Mouse (Mus musculus) cortical plate, adult 2 months (tissue): ENCODE results near the gene Adamts9. TPM values are rescaled to one million over a fixed set of nuclear protein-coding genes. Genes with fewer than 3 reads are reported as not detected.

Source experiments
- H3K27ac ChIP-seq: fragments of 200-500 bp; 2 replicates; pipeline ENCODE4 v1.5.1; 2012; ENCODE audit warnings: low read length, control low read depth, inconsistent platforms; ENCODE audit not compliant: insufficient read depth
- H3K4me1 ChIP-seq: fragments of 200-500 bp; 2 replicates; pipeline ENCODE4 v1.6.1; 2011; ENCODE audit warnings: low read length; ENCODE audit not compliant: control insufficient read depth, insufficient read depth
- H3K4me3 ChIP-seq: fragments of 200-500 bp; 2 replicates; pipeline ENCODE4 v1.5.1; 2011; ENCODE audit warnings: mild to moderate bottlenecking, low read length, control low read depth; ENCODE audit not compliant: insufficient read depth
- CTCF ChIP-seq: fragments of 200-500 bp; IDR thresholded peaks from 2 replicates; pipeline ENCODE4 v1.5.1; 2011; ENCODE audit warnings: mild to moderate bottlenecking, control low read depth, low read length; ENCODE audit not compliant: insufficient read depth; ENCODE audit errors: extremely low read depth
- POLR2A ChIP-seq: fragments of 200-500 bp; IDR thresholded peaks from 2 replicates; pipeline ENCODE4 v1.6.1; 2011; ENCODE audit warnings: mild to moderate bottlenecking, low read length, control low read depth; ENCODE audit not compliant: insufficient read depth; ENCODE audit errors: extremely low read depth
- polyA plus RNA-seq: library from polyadenylated mRNA; depleted of rRNA; stranded (reverse); fragments of >200 nt; gene quantifications from 2 replicates; pipeline ENCODE4 v1.2.3, GENCODE M21; 2012

Gene Adamts9
- polyA plus RNA-seq, 1 experiment: 1.1 TPM

DNA sequence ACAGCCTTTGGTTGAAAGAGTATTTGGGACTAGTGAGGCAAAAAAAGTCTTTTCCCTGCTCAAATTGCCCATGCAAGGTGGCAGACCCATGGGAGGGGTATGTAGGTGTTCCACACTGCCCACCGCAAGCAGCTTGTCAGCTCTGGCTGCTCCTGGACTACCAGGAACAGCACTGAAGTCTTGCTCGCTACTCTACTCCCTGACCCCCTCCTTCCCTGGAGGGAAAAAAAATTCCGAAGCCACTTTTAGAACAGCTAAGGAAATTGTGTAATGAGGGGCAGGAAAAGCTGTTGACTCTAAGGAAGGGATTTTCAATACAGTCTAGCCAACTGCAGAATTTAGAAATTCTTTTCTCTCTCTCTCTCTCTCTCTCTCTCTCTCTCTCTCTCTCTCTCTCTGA is 24.9 kb upstream of the Adamts9 start:
- H3K27ac ChIP-seq: no peak overlapping the region
- H3K4me1 ChIP-seq: no peaks in the 10 kb centered on the region
- no peak overlapping the region for H3K4me3 ChIP-seq
- TF ChIP-seq CTCF: no peak
- no peak for TF ChIP-seq POLR2A

DNA sequence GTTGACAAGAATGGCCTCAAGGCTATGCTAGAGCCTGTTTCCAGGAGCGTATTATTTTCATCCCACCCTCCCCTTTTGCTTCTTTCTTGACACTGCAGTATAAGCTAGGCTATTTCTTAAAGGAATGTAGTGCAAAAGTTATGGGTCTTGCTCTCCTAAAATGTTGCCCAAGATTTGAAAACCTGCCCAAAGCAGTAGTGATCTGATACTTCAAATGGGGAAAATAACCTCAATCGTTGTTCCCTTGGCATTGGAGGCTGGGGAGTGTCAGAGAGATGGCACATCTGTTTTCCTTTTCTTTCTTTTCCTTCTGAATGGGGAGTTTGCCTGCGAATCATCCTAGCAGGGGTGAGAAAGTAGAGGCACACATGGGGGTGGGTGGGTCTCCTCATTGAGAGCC is 19.7 kb upstream of the Adamts9 start:
- no peak overlapping the region for H3K27ac ChIP-seq
- H3K4me1 ChIP-seq: no peaks in the 10 kb centered on the region
- H3K4me3 ChIP-seq: no peak overlapping the region
- TF ChIP-seq CTCF: no peak
- no peak for TF ChIP-seq POLR2A

DNA sequence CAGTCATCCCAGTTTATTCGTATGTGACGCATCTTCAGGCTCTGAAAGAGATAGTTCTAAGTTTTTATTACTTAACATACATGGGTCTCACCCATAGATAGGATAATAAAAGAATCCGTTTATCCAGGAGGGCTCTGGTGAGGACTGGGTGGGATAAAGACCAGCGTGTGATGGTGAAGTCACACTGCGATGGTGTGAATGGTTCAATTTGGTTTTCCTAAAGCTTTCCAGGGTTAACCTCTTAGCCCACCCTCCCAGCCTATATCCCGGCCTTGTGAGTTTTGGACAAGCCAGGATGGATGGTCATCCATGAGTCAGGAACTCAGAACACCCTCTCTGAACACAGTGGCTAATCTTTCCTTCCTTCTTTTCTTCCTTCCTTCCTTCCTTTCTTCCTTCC is 17.7 kb upstream of the Adamts9 start:
- TF ChIP-seq POLR2A: no peak
- no peak for TF ChIP-seq CTCF
- H3K27ac ChIP-seq: no peak overlapping the region
- H3K4me1 ChIP-seq: no peaks in the 10 kb centered on the region
- no peak overlapping the region for H3K4me3 ChIP-seq

DNA sequence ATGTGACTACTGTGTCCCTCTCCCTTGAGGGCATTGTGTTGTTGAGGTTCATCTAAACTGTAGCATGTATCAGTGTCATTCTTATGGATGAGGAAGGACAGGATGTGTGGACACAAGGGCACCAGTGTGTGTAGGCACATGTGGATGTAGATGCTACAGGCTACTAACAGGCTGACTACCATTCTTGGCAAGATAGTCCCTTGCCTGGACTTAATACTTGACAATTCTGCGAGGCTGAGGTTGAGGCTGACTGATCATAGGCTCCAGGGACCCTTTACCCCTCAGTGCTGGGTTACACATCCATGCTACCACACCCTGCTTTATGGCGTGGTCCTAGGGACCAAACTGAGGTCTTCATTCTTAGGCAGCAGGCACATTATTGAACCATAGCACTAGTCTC is 16.1 kb upstream of the Adamts9 start:
- Histone ChIP-seq H3K27ac (no peak overlapping the region), H3K4me1 (no peaks in the 10 kb centered on the region), H3K4me3 (no peak overlapping the region)
- TF ChIP-seq CTCF (no peak), POLR2A (no peak)

DNA sequence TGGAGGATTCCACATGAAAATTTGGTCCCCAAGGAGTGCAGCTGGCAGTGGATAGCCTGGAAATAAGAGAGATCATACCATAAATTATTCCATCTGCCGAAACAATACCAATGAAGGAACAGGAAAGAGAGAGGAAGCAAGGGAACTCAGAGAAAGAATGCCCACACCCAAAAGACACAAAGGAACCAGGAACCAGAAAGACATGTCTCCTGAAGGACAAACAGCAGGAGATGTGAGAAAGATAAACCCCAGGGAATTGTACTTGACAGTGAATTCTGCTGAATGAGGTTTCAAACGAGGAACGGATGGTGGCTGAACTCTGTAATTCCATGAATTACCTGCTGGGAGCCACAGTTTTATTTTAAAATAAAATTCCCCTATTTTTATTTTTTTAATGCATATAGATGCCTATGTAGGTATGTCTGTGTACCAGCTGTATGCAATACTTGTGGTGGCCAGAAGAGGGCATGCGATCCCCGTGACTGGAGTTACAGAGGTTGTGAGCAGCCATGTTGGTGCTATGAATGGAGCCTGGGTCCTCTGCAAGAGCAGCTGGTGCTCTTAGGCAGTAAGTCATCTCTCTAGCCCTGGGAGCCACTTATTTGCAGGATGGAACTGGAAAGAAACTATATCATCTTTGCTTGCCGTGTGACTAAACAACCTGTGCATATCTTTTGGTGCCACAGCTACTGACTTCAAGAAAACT is 4.2 kb upstream of the Adamts9 start:
- H3K4me3 ChIP-seq: no peak overlapping the region
- no peaks in the 10 kb centered on the region for H3K4me1 ChIP-seq
- 0 out of 2 replicates have a peak, but pooled peaks have one; percentile 1 for TF ChIP-seq CTCF
- TF ChIP-seq POLR2A: no peak
- no peak overlapping the region for H3K27ac ChIP-seq

DNA sequence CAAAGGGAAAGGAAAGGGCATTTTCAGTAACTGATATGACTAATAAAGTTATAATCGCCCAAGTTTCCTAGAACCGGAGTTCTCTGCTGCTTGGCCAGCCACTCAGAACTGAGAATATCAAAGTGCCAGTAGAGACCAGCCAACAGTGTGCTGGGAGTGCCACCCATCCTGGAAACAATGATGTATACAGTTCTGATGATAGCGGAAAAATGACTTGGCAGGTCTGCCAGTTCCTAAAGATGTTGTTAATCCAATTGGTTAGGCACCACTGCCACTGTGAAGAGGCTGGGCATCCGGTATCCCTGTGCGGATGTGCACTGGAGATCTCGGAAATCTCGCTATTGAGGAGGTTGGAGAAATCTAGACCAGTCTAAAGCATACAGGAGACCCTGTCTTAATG is 1.4 kb upstream of the Adamts9 start:
- Histone ChIP-seq H3K4me1 (no peaks in the 10 kb centered on the region), H3K4me3 (no peak overlapping the region), H3K27ac (no peak overlapping the region)
- TF ChIP-seq CTCF (no peak), POLR2A (no peak)

DNA sequence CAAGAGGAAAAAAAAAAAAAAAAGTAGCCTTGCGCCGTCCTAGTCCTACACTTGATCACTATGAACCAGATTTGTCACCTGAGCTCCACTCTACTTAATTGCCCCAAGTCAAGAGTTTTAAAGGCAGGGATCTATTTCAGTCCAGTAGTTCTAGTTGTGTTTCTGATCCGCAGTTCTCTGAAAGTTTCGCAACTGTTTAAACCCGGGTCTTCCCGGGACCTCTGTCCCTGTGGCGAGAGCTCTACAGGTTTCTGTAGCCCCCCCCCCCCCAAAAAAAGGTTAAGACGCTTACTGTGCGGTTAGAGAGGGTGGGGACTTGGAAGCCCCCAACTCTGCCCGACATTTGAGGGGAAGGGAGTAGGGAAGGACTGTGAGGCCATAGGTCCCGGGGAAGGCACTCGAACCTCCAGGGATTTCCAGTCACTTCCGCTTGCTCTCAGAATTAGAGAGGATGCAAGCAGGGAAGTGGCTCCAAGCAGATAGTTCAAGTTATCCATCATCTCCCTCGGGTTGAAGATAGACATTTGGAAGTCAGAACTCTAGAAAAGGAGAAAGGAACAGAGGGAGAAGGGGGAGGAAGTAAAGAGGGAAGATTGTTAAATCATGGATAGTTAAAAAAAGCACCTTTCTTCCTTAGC is 875 bp upstream of the Adamts9 start:
- Histone ChIP-seq H3K4me3 (peak overlapping the region; percentile 51; the same call in 1 of the 2 replicates), H3K27ac (no peak overlapping the region), H3K4me1 (no peaks in the 10 kb centered on the region)
- TF ChIP-seq CTCF (no peak), POLR2A (no peak)

DNA sequence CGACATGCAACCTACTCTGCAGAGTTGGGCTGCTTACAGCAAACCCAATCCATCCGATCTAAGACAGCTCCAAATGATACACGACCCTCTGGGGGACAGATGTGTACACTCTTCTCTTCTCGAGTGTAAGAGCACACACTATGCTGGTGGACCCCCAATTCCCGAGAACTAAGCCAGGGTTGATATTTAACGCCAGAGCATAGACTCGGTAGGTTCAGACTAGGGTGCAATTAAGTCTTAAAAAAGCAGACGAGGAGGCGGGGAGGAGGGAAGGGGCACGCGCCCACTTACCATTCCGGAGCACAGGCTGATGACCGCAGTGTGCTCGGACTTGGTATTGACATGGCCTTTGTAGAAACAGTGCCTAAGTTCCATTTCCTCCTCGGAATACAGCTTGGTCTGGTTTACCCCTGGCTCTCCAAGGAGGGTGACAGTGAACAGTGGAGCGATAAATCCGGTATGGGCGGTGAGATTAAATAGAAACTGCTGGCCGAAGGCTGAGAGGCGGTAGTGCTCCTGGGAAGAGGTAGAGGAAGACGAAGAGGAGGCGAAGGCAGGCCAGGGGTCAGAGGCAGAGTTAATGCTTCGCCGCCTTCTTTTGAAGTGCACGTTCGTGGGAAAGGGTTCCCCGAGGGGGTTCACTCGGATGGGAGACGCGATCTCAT is 1.4 kb downstream of the Adamts9 start:
- Histone ChIP-seq H3K4me1 (no peaks in the 10 kb centered on the region), H3K27ac (no peak overlapping the region), H3K4me3 (peak overlapping the region; percentile 25)
- TF ChIP-seq POLR2A (no peak), CTCF (no peak)

DNA sequence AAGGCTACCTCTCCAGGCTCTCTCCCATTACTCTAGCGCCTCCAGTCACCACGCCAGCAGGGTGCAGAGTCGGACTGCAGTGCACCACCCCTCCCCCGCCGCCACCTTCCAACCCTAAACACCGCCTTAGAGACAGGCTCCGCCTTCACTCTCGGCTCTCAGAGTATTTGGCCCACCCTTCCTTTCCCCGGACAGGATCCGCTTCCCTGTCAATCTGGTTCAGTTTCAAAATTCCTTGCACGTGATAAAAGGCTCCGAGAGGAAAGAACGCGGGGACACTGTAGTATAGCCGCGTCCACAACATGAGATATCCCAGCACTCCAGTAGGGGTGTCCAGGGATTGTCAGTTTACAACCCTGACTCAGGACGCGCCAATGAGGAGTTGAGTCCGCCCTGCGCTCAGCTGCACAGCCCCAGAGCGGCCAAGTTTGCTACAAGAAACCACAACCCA is 2.0 kb downstream of the Adamts9 start:
- H3K4me3 ChIP-seq: peak overlapping the region; percentile 25
- H3K27ac ChIP-seq: no peak overlapping the region
- TF ChIP-seq POLR2A (no peak), CTCF (peak; percentile 32; the same call in 1 of the 2 replicates)
- H3K4me1 ChIP-seq: no peaks in the 10 kb centered on the region
